Mouse (Mus musculus): ENCODE measurements around the gene Cntnap2.
A peak's percentile ranks its signal among the peaks of the same experiment; 100 is the strongest.
"Not testable (repeated sequence)": the region's sequence is repeated elsewhere in the genome, so short reads cannot be mapped to it uniquely, and the experiment has no call there.

The Cntnap2 gene

GRCm38 (mm10) chr6:46240349-46240748, 1181.2 kb downstream of the Cntnap2 start:
- no peak for DNase-seq (ENCODE audit: low spot score)

DNA sequence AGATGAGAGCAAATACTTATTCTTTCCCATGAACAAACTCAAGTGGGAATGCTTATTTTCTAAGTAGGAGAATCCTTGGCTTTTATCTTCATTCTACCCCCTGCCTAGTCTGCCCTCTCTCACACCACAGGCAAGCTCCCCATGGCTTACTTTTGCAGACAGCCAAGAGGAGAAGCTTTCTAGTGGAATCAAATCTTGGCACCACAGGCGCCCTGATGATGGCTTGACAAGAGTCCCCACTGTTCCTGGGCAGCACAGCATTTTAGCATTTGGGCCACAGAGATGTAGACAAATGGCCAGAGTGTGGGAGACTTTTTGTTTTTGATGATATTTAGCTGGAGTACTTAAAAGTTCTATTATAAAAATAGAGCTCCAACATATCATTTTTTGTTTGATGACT, 1204.0 kb downstream of the Cntnap2 start:
- no peak for DNase-seq (ENCODE audit: low spot score)

GRCm38 (mm10) chr6:46346946-46347345, 1287.8 kb downstream of the Cntnap2 start:
- no peak for DNase-seq (ENCODE audit: low spot score)

GRCm38 (mm10) chr6:46361091-46361490, 1301.9 kb downstream of the Cntnap2 start:
- peak; percentile 7 for DNase-seq (ENCODE audit: low spot score)

- DNase-seq (ENCODE audit: low spot score) = peak; percentile 46
Observed at GRCm38 (mm10) chr6:46362156-46362555, 1303.0 kb downstream of the Cntnap2 start.

GRCm38 (mm10) chr6:46398725-46399589, 1339.8 kb downstream of the Cntnap2 start:
- peak; percentile 68 for DNase-seq (ENCODE audit: low spot score)

- DNase-seq (ENCODE audit: low spot score) = no peak
Observed at GRCm38 (mm10) chr6:46414154-46414553, 1355.0 kb downstream of the Cntnap2 start.

DNA sequence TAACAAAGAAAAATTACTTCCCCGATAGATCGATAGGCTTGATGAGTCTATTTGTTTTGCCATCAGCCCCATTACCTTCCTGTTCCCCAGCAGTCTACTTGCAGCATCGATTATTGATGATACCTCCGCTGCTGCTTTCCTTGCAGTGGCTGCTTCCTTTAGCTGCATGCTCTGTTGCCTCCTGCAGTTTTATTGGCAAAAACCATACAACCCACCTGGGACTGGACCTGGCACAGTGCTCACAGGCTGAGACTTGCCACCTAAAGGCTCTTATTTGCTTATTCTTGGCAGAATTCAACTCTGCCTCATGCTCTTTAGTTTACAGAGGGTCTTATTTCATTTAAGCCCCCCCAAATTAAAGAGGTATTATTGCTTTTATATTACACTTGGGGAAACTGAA, 1355.4 kb downstream of the Cntnap2 start:
- no peak for DNase-seq (ENCODE audit: low spot score)

GRCm38 (mm10) chr6:46419827-46420226, 1360.7 kb downstream of the Cntnap2 start:
- DNase-seq (ENCODE audit: low spot score) = no peak

DNA sequence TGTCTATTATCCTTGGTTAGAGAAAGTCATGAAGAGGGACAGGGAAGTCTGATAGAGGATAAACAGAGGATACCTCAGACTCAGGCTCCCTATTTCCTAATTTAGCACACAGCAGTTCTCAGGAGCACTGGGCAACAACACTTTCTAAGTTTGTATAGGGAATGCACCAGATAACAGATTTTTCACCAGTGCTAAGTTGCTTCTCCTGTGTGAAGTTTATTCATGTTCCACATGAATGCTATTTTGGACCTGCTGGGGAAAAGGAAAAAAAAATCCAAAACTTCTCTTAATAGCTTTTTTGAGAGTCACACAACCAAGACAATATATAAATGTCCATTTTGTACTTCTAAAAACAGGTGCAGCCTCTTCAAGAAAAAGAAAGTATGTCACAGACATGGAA, 1361.2 kb downstream of the Cntnap2 start:
- DNase-seq (ENCODE audit: low spot score) = no peak

DNA sequence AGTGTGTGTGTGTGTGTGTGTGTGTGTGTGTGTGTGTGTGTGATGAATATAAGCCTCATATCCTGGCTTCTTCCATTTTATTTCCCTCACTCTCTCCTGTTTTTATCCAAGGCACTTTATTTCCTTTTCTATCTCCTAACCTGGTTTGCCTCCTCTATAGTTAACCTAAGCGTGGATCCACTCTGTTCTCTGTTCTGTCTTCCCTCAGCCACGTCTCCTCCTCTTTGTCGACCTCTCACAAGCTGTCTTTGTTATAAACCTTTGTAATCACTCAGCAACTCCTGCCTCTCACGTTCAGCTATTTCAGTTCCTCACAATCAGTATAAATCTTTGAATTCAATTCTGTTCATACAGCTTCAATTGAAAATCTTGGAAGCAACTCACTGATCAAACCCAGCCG, 1369.1 kb downstream of the Cntnap2 start:
- no peak for DNase-seq (ENCODE audit: low spot score)

DNA sequence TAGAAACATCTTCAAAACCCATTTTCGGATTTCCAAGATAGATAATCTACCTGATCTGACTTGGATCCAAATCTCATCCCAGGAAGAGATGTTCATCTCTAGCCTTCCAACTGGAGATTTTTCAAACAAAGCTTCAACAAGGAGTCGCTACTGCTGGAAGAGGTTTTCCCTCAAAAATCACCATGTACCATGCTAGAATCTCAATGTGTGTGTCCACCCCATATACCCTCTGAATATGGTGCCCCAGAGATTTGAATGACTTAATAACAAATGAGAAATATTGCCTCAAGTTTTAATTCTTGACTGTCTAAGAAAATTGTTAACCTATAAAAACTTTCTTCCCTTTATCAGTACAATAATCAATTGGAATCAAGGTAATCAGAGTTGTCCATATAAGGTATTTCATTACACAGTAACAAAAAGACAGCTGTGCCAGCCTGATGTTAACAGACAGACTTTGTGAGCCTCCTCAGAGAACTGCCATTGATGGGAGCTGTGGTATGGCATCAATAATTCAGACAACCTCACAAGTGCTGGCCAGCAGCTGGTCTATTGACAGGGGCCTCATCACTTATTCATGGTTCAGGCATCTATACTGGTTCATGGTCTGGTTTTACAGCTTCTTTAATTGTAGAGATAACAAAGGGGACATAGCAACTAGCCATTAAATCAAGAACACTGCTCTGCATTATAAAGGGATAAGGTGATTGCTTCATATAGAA, 1391.9 kb downstream of the Cntnap2 start:
- DNase-seq (ENCODE audit: low spot score) = no peak

DNA sequence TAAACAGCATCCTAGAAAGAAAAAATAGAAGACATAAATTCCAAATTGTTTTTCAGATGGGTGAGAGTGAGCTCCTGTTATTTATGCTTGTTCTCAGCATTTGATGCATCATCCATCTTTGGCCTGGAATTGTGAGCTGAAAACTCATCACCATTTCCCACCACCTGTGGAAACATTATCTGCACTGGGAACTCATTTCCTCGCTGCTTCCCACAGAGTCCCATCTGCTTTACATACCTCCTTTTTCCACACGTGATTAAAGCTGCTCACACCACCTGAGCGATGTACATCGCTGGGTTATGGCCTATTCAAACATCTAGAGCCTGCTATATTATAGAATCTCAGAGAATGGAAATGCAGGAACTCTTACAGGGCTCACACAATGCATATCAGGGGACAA, 1413.5 kb downstream of the Cntnap2 start:
- DNase-seq (ENCODE audit: low spot score) = no peak

DNA sequence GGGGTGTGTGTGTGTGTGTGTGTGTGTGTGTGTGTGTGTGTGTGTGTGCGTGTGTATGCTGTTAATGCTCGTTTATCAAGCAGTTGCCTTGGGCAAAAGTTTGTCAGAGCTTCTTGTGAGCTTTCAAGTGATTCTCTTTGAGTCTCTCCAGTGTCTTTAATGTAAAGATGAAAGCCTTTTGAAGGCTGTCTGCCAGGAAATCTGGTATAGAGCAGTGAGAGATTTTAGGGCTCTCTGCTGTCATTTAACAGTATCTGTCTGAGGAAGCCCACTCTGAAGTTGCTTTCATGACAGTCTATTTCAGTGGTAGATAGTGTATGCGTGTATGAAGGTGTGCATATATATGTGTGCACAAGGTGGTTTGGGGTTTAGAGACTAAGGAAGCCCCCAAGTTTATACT, 1425.2 kb downstream of the Cntnap2 start:
- no peak for DNase-seq (ENCODE audit: low spot score)

GRCm38 (mm10) chr6:46502786-46503185, 1443.6 kb downstream of the Cntnap2 start:
- no peak for DNase-seq (ENCODE audit: low spot score)

GRCm38 (mm10) chr6:46512841-46513240, 1453.7 kb downstream of the Cntnap2 start:
- no peak for DNase-seq (ENCODE audit: low spot score)

DNA sequence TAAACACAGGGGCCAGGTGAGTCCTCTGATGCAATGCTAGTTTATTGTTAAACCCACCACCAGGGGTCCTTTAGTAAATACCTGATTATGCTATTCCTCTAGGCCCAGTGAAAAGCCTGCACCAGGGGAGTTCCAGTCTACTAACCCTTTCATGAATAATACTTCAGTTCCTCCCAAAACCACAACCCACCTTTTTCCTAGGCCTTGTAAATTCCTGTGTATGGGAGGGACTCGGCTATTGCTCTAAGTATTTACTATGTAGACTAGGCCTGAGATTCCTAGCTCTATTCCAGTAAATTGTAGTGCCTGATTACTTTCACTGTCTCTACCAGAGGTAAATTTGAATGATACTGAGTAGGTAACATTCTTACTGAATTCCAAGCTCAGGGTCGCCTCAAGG, 1478.4 kb downstream of the Cntnap2 start:
- DNase-seq (ENCODE audit: low spot score) = not testable (repeated sequence)

DNA sequence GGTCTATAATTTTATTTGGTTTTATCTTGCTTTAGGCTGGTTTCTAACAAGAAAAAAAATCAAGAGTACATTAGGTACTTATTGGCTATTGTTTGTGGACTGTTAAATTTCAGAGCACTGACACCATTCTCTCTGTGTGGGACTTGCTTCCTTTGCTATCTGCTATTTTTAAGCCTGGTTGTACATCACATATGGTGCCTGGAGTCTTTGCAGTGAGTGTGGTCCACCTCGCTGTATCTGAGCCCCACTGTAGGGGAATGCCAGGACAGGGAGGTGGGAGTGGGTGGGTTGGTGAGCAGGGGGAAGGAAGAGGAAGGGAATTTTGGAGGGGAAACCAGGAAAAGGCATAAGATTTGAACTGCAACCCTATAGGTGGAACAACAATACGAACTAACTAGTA, 1504.3 kb downstream of the Cntnap2 start:
- DNase-seq (ENCODE audit: low spot score) = no peak

- no peak for DNase-seq (ENCODE audit: low spot score)
Observed at GRCm38 (mm10) chr6:46575055-46575454, 1515.9 kb downstream of the Cntnap2 start.

DNA sequence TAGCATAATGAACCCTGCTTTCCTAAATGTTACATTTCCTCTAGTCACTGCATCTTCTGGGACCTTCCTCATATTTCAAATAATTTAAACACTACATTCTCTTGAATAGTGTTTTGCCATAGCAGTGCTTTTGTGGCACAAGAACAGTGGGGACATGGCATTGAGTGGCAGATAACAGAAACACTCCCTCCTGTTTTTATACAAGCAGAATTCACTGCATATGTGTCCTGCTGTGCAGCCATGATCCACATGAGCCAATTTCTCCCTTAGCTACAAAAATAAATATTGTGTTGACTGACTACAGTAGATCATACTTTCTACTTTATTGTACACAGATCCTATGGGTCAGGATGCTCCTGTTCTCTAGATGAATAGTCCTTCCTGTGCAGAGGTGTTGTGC, 1553.2 kb downstream of the Cntnap2 start:
- DNase-seq (ENCODE audit: low spot score) = no peak

DNA sequence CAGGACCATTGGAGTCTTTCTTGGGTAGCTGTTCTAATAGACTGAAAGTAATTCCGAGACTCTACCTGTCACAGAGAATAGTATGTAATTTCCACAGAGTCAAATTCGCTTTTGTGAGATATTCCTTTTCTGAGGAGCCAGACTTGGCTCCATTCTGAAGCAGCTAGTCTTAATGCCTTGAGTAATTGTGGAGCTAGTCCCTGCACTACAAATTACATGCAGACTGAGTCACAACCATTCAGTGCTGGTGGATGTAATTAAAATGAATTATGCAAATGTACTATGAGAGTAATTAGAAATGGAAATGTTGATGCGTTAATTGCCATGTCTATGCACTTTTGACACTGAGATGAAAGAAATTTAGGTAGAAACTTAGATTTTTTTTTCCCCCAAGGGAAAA, 1553.7 kb downstream of the Cntnap2 start:
- no peak for DNase-seq (ENCODE audit: low spot score)

DNA sequence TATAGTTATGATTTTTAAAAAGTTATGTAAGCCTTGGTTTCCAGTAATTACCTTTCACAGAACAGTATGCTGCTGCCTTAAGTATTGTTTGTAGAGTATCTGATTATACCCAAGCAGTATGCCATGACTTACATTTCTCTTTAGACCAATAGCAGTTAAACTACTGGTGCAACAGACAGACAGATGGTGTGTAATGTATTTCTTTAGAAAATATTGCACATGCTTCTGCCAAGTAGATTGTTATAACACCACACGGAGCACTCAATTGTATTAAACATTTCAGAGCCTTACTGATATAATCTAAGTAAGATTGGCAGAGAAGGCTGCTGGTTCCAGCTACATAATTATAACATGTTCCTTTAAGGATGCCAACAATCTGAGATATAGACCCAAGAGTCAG, 1609.9 kb downstream of the Cntnap2 start:
- no peak for DNase-seq (ENCODE audit: low spot score)

- DNase-seq (ENCODE audit: low spot score) = no peak
Observed at GRCm38 (mm10) chr6:46675081-46675480, 1615.9 kb downstream of the Cntnap2 start.
